Mouse (Mus musculus): ENCODE data around the gene Shisal2a.

GRCm38 (mm10) chr4:108345826-108346225 lies 37.3 kb downstream of the Shisal2a start:
- no peak for TF ChIP-seq POLR2A (IDR thresholded peaks at IDR 0.05; ENCODE audit: low read depth, low read length)
- TF ChIP-seq CTCF (IDR thresholded peaks at IDR 0.05; ENCODE audit: borderline replicate concordance, insufficient read depth, low read length) = no peak
